Mouse (Mus musculus) telencephalon, adult 2 months (tissue): Measurements from ENCODE around the gene Bace1.
"Not testable (repeated sequence)": the region's sequence is repeated elsewhere in the genome, so short reads cannot be mapped to it uniquely, and the experiment has no call there.

Experiments used
- DNase-seq: peaks from one replicate; pipeline ENCODE4 v3.0.0-alpha.2; 2011; ENCODE audit warnings: low read depth, low spot score

The Bace1 gene

DNA sequence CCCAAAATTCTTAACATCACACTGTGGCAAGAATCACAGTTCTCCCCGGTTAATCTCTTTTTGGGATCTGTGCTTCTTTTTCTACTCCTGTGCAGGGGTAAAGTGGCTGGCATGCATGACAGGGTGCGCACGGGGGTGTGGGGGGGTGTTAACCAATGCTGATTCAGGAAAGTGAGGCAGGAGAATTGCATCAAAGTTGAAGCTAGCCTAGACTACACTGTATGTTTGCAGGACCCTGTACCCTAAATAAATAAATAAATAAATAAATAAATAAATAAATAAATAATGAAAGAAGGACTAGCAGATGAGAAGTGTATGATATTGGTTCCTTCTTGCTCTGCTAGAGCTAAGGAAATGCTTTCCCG lies 329 bp upstream of the Bace1 start:
- no peak for DNase-seq

DNA sequence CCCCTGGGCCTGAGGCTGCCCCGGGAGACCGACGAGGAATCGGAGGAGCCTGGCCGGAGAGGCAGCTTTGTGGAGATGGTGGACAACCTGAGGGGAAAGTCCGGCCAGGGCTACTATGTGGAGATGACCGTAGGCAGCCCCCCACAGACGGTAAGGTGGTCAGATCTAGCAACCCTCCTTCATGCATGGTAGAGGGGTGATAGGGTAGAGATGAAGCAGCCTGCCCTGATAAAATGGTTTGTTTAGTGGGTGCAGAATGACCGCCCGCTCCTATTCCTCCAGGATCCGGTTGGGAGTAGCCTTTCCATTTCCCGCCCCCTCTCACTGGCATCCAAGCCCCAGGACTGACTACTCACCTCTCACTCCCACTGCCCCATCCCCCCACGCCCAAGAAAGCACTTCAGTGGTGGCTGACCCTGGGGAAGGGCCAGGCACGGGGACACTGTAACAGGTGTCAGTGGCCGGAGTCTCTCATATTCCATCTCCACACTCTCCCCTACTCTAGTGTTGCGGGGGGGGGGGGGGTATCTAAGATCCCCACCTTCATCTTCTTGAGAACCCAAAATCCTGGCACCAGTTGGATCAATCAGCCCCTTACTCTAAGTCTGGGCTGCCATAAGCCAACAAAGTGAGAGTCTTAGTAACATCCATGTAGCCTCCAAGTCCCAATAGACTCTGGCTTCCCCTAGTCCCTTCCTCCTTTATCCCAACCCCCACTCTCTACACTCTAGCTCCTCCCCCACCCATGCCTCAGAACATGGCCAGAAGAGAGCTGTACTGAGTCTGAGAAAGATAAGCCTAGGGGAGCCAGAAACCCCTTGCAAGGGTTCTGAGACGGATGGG lies 980 bp downstream of the Bace1 start:
- no peak for DNase-seq

DNA sequence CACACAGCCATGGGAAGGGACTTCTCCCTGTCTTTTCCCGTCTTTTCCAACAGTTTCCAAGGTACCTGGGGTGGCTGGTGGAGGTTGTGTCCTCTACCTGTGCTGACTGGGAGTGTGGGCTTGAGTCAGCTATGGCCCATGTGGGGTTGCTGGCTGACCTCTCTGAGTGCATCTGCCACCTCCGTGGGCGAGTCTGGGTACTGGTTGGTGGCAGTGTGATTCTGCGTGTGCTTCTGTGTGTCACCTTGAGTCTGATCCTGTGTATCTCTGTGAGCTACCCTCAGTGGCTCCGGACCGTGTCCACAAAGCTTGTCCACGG lies 1.6 kb downstream of the Bace1 start:
- DNase-seq, result no peak

DNA sequence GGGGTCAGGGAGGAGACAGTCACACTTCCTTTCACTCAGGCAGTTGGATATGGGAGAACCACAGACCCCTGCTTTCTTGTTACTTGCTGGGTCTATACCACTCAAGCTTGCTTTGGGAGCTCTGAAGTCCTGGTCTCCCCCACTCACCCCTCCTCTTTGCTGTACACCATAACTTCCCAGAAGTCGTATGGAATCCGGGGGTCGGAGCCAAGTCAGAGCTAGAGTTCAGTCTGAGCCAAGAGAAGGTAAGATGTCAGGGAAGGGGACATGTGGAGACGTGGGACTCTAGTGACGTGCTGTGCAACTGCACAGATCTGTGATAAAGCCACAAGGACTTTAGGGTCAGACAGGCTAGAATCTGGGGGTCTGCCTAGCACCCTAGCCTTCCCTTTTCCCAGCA lies 2.0 kb downstream of the Bace1 start:
- DNase-seq, result no peak

DNA sequence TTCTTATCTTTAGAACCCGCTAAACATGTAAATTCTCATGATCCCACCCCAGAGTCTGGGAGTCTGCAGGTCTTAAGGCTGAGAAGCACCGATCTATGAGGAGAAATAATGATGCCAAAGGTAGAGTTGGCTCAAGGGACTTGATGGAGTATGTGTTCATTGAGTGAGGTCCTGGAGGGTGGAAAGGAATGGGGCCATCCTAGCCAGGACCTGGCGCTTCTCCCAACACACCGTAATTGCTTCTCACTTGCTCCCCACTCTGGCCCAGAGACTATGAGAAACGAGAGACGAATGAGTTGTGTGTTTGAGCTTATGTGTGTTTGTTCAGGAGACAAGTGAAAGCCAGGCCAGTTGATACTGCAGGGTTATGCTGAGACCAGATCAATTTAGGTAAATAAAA lies 3.1 kb downstream of the Bace1 start:
- no peak for DNase-seq

DNA sequence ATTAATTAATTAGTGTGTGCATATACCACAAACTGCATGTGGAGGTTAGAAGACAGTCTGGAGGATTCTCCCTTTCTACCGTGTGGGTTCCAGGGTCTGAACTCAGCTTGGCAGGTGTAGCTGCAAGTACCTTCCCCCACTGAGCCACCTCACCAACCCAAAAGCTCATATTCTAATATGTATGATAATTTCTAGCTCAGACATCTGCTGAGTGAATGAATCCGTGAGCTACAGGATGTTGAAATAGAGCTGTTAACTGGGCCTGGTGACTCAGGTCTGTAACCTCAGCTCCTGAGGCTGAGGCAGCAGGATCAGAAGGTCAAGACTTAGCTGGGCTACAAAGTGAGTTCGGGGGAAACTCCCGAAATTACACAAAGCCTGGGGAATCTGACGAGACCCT lies 4.6 kb downstream of the Bace1 start:
- no peak for DNase-seq

DNA sequence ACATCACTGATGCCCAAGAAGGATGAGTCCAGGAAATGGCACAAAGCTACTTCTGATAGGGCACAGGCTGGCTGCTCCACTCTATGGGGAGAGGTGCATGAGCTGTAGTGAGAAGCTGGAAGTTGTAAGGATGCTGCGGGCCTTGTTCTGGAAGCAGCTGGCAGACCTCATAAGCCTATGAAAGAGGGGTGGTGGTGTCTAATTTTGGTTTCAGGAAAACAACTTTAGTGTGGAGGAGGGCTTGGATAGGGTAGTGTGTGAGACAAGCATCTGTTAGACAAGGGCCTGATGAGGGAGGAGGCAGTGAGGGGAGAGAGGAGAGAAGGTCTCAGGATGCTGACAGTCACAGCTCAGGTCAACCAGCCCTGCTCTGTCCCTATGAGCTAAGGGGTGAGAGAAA lies 5.4 kb downstream of the Bace1 start:
- peak; percentile 69 for DNase-seq

DNA sequence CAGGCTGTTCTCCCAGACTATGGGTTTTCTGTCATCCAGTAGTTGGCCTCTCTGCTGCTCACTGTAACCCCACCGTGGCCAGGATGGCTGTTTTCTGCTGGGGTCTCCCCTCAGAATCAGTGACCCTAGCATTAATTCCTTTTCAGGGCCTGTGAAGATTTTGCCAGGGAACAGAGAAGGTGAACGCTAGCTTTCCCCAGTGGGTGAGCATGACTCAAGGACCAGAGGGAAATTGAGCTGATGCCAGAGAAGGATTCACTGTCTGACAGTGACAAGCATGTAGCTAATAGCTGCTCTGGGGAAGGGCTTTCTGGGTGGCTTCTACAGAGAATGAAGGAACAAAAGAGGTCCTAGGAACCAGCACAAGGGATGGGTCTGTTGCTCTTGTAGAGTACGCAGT lies 7.2 kb downstream of the Bace1 start:
- DNase-seq, result no peak

DNA sequence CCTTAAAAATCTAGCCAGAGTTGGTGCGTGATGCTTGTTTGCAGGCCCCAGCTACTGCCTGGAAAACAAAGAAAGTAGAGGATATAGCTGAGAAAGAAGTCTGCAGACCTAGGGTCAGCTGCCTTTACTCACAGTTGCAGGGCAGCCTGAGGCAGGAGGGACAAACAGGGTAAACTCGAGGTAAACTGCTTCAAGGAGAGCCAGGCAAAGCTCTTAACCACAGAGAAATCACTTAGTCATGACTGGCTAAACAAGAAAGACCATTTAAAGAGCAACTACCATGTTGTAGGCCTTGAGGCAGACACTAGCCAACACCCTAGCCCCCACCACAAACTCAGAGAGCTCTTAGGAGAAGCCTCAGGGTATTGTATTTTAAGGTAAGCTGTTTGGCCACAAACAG lies 7.8 kb downstream of the Bace1 start:
- not testable (repeated sequence) for DNase-seq

DNA sequence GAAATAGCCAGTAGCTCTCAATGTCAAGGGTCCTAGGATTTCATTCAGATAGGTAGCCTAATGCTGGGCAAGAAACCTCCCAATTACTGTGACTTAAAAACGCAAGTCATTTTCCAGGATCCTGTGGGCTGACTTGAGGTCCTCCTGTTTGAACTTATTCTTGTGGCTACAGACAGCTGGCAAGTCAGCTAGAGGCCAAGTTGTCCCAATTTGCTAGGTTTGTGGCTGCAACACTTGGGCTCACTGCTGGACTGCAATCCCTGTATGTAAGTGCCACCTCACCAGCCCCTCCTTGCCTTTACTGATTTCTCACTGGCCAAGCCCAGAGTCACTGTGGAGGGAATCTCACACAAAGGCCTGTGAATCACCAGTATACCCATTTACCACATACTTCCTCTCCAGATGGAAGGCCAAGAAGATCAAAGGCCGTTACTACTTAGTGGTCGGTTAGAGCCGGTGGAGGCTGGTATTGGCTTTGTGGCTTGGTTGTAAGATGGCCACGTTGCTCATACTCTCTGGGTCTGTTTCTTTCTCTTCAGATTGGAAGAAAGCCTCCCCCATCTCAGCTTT lies 8.6 kb downstream of the Bace1 start:
- no peak for DNase-seq

DNA sequence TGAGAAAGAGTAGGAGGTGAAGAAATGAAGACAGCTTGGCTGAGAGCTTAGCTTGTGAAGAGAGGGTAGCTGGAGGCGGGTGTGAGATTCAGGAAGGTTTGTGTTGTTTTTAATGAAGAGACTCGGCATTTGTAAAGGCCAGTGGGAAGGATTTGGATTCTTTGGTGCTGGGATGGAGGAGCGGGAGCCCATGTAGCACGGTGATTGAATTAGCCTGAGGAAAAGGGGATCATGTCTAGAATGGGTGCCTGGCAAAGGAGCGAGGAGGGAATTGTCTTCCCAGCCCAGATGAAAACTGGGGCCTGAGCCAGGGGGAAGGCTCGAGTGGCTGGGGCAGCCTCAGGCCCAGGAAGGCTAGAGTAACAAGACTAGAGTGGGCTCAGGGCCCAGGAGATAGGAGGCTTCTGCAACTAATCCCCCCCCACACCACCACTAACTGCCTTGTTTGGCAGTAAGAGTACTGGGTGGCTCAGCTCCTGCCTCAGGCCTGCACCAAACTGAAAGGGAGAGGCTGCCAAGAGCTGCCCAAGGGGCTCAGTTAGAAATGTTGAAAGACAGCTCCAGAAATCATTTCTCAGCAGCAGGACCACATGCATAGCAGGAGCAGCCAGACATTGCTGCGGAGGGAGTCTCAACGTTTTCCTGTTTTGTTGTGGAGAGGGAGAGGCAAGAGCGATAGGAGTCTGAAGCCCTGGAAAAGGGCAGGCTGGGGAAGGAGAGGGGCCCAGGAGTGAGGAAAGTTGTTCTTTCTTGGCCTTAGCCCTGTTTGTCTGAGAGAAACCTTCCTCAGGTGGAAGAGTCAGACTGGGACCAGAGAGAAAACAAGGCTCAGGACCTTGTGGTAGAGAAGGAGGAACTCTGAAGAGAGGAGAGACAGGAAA lies 11.4 kb downstream of the Bace1 start:
- DNase-seq, result peak; percentile 91

DNA sequence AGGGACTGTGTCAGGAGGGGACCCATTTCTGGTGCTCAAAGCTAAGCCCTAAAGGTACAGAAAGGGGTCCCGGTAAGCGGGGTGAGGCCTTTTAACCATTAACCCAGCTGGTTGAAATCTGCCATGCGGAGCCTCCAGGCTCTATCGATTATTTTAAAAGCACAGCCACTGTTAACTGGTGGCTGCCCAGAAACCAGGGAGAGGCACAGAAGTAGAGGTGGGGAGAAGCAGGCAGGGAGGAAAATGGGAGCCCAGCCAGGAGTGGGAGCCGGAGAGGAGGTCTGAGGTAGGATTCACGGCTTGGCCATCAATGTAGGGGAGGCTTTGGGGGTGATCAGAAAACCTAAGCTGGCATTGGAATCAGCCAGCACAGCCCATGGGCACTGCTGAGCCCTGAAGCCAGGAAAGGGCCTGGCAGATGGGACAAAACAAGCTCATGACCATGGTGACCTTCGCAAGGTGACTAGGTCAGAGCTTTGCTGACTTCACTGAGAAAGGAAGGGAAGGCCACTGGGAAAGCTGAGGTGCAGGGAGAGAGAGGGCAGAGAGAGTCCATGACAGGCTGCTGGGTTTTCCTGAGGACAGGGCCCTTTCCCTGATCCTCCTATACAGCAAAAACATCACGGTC lies 12.3 kb downstream of the Bace1 start:
- DNase-seq, result no peak

DNA sequence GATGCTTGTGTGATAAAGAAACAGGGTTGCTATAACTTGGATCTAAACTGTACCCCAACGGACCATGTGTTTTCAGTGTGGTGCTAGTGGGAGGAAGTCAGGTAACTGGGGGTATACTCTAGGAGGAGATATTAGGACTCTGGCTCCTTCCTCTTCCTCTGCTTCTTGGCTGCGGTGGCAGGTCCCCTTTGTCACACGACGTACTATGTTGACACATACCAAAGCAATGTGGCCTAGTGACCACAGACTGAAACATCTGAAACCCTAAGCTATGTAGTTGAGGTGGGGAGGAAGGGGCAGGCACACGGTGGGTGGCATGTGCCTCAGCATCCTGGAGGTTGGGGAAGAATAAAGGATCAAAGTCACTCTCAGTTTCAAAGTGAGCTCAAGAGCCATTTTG lies 12.9 kb downstream of the Bace1 start:
- no peak for DNase-seq

DNA sequence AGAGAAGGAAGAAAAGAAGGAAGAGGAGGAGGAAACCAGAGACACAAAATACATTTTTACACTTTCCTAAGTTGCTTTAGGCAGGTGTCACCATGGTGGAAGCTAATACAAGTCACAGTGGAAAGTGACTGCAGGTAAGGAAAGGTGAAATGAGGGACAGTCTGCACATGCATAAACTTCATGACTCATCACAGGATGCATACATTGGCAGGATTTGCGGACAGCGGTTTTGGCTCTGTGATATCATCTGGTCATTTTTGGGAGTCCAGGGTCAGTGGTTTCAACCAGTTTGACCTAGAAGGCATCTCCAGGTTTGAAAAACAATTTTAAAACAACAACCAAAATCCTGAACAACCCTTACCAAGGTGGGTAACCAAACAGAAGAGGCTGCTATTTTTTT lies 13.4 kb downstream of the Bace1 start:
- DNase-seq, result no peak

DNA sequence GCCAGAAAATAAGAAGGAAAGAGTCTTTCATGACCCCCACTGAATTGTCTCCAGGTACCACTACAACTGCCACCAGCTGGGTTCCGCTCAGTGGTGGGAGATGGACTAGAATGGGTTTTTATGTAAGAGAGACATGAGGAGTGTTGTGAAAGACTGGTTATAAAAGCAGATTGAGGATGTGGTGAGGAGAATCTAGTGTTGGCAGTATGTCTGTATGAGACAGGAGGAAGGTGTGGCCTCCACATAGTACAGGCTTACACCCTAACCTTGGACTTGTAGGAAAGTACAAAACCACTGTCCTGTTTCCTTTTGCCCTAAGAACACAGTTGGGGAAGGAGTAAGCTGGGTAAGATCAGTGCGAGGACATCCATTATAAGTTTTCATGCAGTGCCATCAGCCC lies 15.3 kb downstream of the Bace1 start:
- no peak for DNase-seq

DNA sequence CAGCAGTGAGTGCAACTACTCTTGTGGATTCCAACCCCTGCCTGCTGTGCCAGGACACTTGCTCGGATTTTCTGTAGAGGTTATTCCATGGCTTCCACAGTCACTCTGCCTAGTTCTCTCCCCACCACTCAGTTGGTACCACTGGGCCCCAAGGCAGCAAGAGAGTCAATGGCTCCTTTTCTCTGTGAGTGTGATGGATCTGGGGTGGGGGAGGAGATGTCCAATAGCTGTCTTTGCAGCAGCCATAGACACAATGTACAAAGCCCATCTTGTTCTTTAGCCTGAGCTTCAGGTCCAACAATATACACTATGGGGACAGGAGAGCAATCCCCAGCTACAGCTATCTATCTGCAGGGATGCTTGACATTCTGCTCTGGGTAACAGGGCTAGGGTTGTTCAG lies 15.8 kb downstream of the Bace1 start:
- DNase-seq, result peak; percentile 44

DNA sequence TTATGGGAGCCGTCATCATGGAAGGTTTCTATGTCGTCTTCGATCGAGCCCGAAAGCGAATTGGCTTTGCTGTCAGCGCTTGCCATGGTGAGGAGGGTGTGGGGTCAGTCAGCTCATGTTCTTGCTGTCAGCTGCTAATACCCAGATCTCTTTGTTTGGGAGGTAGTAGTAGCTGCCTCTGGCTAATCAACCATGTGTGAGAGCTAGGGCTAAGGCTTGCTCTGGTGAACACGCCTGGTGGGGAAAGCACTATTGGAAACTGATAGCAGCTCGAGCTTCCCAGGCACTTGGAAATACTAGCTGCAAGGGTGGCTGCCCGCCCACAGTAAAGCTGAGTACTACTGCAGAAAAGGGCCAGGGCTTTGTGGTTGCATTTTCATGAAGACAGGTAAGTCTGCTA lies 21.0 kb downstream of the Bace1 start:
- DNase-seq, result no peak

DNA sequence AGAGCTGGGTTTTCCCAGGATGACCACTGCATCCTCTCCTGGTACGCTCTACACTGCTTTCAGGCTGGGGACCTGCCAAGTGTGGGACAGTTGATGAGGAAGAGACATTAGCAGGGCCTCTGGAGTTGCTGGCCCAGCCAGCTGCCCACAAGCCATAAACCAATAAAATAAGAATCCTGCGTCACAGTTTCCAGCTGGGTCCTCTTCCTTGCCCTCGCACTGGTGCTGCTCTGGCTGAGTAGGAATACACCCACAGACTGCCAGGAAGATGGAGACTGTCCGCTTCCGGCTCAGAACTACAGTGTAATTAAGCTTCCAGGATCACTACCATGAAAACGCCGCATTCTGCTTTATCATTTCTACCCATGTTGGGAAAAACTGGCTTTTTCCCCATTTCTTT lies 23.4 kb downstream of the Bace1 start:
- no peak for DNase-seq

DNA sequence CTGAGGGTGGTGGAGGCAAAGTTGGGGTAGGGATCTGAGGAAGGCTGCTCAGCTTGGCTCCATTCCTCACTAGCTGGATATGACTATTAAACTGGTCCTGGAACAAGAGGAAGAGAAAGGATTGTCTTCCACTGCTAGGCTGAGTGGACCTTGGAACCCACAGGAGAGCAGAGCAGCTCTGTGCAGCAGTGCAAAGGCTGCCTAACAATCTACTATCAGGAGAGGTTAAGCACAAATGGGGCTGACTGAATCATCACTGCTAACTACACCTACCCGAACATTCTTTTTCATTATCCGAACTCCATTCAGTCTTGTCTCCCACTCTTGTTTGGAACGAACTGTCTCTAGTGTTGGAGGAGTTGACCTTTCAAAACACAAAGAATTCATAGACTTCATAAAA lies 30.8 kb downstream of the Bace1 start:
- no peak for DNase-seq

DNA sequence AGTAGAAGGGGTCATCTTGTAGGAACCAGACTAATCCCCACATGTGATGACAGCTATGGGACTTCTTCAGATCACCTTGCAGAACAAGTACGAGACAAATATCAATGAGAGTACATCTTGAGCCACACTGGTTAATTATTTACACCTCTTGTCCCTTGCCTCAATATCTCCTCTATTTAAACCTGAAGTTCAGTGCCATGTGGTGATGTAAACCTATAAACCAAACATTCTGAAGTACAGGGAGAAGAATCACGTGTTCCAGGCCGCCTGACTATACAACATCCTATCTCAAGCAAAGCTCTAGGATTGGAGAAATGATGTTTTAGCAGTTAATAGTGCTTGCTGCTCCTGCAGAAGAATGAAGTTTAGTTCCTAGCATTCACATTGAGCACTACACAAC lies 31.9 kb downstream of the Bace1 start:
- DNase-seq, result no peak

DNA sequence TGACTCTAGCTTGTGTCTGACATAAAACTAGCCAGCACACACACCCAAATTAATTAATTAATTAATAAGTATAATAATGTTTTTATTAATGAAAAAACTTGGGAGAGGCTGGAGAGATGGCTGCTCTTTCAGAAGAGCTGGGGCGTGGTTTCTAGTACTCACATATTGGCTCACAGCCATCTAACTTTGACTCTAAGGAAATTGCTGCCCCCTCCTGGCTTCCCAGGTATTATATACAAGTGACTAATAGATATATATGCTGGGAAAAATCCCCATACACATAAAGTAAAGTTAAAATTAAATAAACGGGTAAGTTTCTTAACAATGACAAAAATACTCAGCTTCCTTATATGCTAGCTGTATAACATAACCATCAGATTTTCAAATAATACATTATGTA lies 39.5 kb downstream of the Bace1 start:
- no peak for DNase-seq

DNA sequence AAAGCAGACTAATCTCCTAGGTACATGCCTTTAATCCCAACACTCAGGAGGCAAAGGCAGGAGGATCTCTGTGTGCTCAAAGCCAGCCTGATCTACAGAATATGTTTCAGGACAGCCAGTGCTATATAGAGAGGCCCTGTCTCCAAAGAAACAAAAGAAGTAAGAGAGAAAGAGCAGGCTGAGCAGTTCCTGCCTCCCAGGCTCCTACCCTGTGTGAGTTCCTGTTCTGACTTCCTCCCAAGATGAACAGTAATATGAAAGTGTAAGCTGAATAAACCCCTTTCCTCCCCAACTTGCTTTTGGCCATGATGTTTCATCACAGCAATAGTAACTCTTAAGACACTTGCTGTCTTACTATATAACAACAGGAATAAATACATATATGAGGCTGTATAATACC lies 55.3 kb downstream of the Bace1 start:
- DNase-seq, result no peak
